Mouse (Mus musculus): Measurements from ENCODE around the gene Usp5.

DNA sequence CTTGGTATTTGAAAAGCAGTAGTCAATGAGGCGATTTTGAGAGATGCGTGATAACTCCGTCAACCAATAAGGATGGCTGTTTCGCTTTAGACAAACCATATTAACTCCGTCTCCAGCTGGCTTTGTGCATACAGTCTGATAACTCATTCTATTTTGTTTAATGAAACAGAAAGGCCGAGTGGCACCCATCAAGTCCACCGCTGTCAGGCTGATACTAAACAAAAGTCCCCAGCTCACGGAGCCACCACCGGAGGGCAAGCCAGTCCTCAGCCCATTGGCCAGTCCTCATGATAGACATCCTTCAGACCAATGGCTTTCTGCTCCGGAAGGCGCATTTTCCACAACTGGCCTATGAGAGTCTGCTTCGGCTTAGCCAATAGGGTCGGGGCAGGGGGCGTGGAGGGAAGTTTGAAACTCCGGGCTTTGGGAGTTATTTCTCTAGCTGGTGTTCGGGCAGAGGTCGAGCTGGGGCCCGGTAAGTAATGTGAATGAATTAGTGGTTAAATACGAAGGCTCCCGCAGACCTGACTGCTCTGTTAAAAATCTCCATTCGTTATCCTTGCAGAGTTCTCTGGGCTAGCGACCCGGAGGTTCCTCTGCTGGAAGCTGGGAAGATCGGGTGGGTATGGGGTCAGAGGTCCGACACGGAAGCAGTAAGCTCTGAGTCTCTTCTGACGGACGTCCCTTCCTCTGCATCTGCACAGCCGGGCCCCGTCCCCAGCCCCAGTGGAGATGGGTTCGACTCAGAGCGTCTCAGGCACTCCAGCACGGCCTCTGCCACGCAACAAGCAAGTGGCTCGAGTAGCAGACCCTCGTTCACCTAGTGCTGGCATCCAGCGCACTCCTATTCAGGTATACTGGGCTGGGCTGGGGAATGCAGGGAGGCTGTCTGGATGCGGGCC lies 766 bp upstream of the Usp5 start:
- peak; percentile 25; the same call in 1 of the 2 replicates for TF ChIP-seq CTCF (IDR thresholded peaks at IDR 0.05; ENCODE audit: low read depth, low read length)
- 0 out of 2 replicates have a peak, but pooled peaks have one; percentile 20 for TF ChIP-seq POLR2A (IDR thresholded peaks at IDR 0.05; ENCODE audit: extremely low read depth, insufficient read depth, low read length)
